Comparison of ENCODE assay signal across 9 mouse cellular contexts in the genomic region with DNA sequence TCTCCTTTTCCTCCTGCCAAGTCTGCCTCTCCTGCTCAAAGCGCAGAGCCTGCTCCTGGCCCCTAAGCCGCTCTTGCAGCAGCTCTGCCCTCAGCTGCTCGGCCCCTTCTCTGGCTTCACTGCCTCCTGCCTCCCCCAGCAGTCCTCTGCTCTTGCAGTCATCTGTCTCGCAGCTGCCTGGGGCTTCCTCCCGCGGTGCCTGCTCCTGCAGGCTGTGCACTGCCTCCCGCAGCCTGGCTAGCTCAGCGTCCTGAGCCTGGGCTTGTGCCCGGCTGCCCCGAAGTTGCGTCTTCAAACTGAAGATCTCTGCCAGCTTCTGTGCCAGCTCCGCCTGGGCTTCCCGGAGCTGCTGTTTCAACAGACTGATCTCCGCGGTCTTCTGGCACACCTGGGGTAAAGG. TPM values are rescaled to one million over a fixed set of nuclear protein-coding genes. Genes with fewer than 3 reads are reported as not detected.
DNase-seq lines count a peak whose midpoint lies in the region; ATAC-seq and TF ChIP-seq lines count a peak whose summit lies in the region.
"Had no signal": no experiment of that assay in that cellular context is flagged by ENCODE, and none has a peak within 500 bp of the region (broad histone marks: within the 10 kb centered on the region; RNA-seq: fewer than 3 reads in every experiment).

No protein-coding gene starts in this region.

- H3K9me3 ChIP-seq in forebrain, embryonic 10.5 days: no peaks in the 10 kb centered on the region
- no peaks in the 10 kb centered on the region for H3K9me3 ChIP-seq in forebrain, embryonic 13.5 days (replicated peaks)
- H3K9me3 ChIP-seq in liver, embryonic 11.5 days (ENCODE audit: control insufficient read depth, low read length): no peaks in the 10 kb centered on the region
- no peaks in the 10 kb centered on the region for H3K9me3 ChIP-seq in embryonic facial prominence, embryonic 14.5 days (ENCODE audit: control insufficient read depth, low read length)
- H3K9me3 ChIP-seq in kidney, embryonic 14.5 days (ENCODE audit: control insufficient read depth, low read length): no peaks in the 10 kb centered on the region

- DNase-seq in forebrain, embryonic 10.5 days (ENCODE audit: extremely low spot score, low spot score): no peak
- peak; percentile 66 for DNase-seq in liver, adult 2 months (ENCODE audit: extremely low read depth, low read depth, low spot score)
- DNase-seq in liver, embryonic 11.5 days (ENCODE audit: low spot score): no peak
- DNase-seq in embryonic facial prominence, embryonic 14.5 days (ENCODE audit: low spot score): peak; percentile 59
- peak; percentile 69 for DNase-seq in thymus, adult 2 months
- no peak for DNase-seq in retina, embryonic 14.5 days (ENCODE audit: low spot score)
- DNase-seq: kidney, adult 8-10 months had no signal

- WGBS in forebrain, embryonic 10.5 days: 57% methylated on average over 15 of the region's 15 CpGs
- WGBS in forebrain, embryonic 13.5 days: 62% methylated on average over 15 of the region's 15 CpGs
- WGBS in liver, adult 2 months: 46% methylated on average over 15 of the region's 15 CpGs
- 56% methylated on average over 15 of the region's 15 CpGs for WGBS in liver, embryonic 11.5 days
- 51% methylated on average over 15 of the region's 15 CpGs for WGBS in embryonic facial prominence, embryonic 14.5 days
- WGBS in thymus, adult 2 months: 2% methylated on average over 15 of the region's 15 CpGs
- WGBS in kidney, embryonic 14.5 days: 63% methylated on average over 15 of the region's 15 CpGs

- H3K27ac ChIP-seq in forebrain, embryonic 10.5 days: peak overlapping the region; percentile 62; the same call in 1 of the 2 replicates
- no peak overlapping the region for H3K27ac ChIP-seq in forebrain, embryonic 13.5 days
- H3K27ac ChIP-seq in liver, adult 2 months (replicated peaks; ENCODE audit: insufficient read depth, low read depth, low read length): no peak overlapping the region
- H3K27ac ChIP-seq in liver, embryonic 11.5 days (ENCODE audit: low read depth, low read length): no peak overlapping the region
- H3K27ac ChIP-seq in embryonic facial prominence, embryonic 14.5 days (replicated peaks; ENCODE audit: low read depth, low read length): peak overlapping the region; percentile 55; the same call in 1 of the 2 replicates
- H3K27ac ChIP-seq in thymus, adult 2 months (ENCODE audit: control insufficient read depth, insufficient read depth, low read length): peak overlapping the region; percentile 92
- no peak overlapping the region for H3K27ac ChIP-seq in kidney, embryonic 14.5 days (ENCODE audit: low read depth, low read length)

- H3K4me2 ChIP-seq in forebrain, embryonic 13.5 days: no peak overlapping the region
- H3K4me2 ChIP-seq in liver, embryonic 11.5 days: no peak overlapping the region
- H3K4me2 ChIP-seq in embryonic facial prominence, embryonic 14.5 days (ENCODE audit: low read depth, low read length): no peak overlapping the region
- H3K4me2 ChIP-seq in kidney, embryonic 14.5 days (replicated peaks; ENCODE audit: low read depth, low read length): no peak overlapping the region

- TF ChIP-seq POLR2A in liver, adult 2 months (IDR thresholded peaks at IDR 0.05; ENCODE audit: extremely low read depth, insufficient read depth, low read length): no peak
- TF ChIP-seq POLR2A in thymus, adult 2 months (IDR thresholded peaks at IDR 0.05; ENCODE audit: control insufficient read depth, extremely low read depth, insufficient read depth, low read length, poor library complexity): peak; percentile 37; the same call in 1 of the 2 replicates

- H3K27me3 ChIP-seq in forebrain, embryonic 10.5 days (ENCODE audit: poor library complexity, severe bottlenecking): 0 out of 2 replicates have a peak, but pooled peaks cover 12% of the 10 kb centered on the region
- no peaks in the 10 kb centered on the region for H3K27me3 ChIP-seq in forebrain, embryonic 13.5 days
- H3K27me3 ChIP-seq in liver, adult 2 months (ENCODE audit: control insufficient read depth, insufficient read depth, low read length): no peaks in the 10 kb centered on the region
- 0 out of 2 replicates have a peak, but pooled peaks cover 3% of the 10 kb centered on the region for H3K27me3 ChIP-seq in liver, embryonic 11.5 days (replicated peaks; ENCODE audit: control insufficient read depth, insufficient read depth, low read length)
- H3K27me3 ChIP-seq in embryonic facial prominence, embryonic 14.5 days (replicated peaks; ENCODE audit: control insufficient read depth, insufficient read depth, low read length): no peaks in the 10 kb centered on the region
- H3K27me3 ChIP-seq in thymus, adult 2 months (ENCODE audit: control insufficient read depth, insufficient read depth, low read length): no peaks in the 10 kb centered on the region
- no peaks in the 10 kb centered on the region for H3K27me3 ChIP-seq in kidney, embryonic 14.5 days (ENCODE audit: control insufficient read depth, insufficient read depth, low read length)

- H3K79me2 ChIP-seq in liver, adult 2 months (ENCODE audit: control insufficient read depth, insufficient read depth, low read length): no peaks in the 10 kb centered on the region

- no peak overlapping the region for H3K9ac ChIP-seq in forebrain, embryonic 13.5 days
- H3K9ac ChIP-seq in liver, adult 2 months (ENCODE audit: low read depth, low read length): no peak overlapping the region
- H3K9ac ChIP-seq in liver, embryonic 11.5 days (ENCODE audit: low read depth, low read length): no peak overlapping the region
- peak overlapping the region; percentile 15; the same call in 1 of the 2 replicates for H3K9ac ChIP-seq in embryonic facial prominence, embryonic 14.5 days (ENCODE audit: low read depth, low read length)
- no peak overlapping the region for H3K9ac ChIP-seq in kidney, embryonic 14.5 days (ENCODE audit: low read depth, low read length)

- no peak overlapping the region for H3K4me3 ChIP-seq in forebrain, embryonic 10.5 days
- no peak overlapping the region for H3K4me3 ChIP-seq in forebrain, embryonic 13.5 days
- H3K4me3 ChIP-seq in liver, adult 2 months (ENCODE audit: insufficient read depth, low read depth, low read length): no peak overlapping the region
- no peak overlapping the region for H3K4me3 ChIP-seq in liver, embryonic 11.5 days (ENCODE audit: low read depth, low read length)
- no peak overlapping the region for H3K4me3 ChIP-seq in embryonic facial prominence, embryonic 14.5 days (ENCODE audit: low read depth, low read length)
- H3K4me3 ChIP-seq in thymus, adult 2 months (ENCODE audit: control insufficient read depth, insufficient read depth, low read length): peak overlapping the region; percentile 54
- no peak overlapping the region for H3K4me3 ChIP-seq in kidney, embryonic 14.5 days (ENCODE audit: low read length)

- H3K4me1 ChIP-seq in forebrain, embryonic 10.5 days: peaks cover 40% of the 10 kb centered on the region
- peaks cover 5% of the 10 kb centered on the region for H3K4me1 ChIP-seq in forebrain, embryonic 13.5 days
- H3K4me1 ChIP-seq in liver, adult 2 months (ENCODE audit: control insufficient read depth, insufficient read depth, low read length): no peaks in the 10 kb centered on the region
- H3K4me1 ChIP-seq in liver, embryonic 11.5 days (replicated peaks; ENCODE audit: control insufficient read depth, insufficient read depth, low read length): peaks cover 13% of the 10 kb centered on the region; the same call in 1 of the 2 replicates
- H3K4me1 ChIP-seq in embryonic facial prominence, embryonic 14.5 days (ENCODE audit: control insufficient read depth, insufficient read depth, low read length): peaks cover 9% of the 10 kb centered on the region; the same call in 1 of the 2 replicates
- H3K4me1 ChIP-seq in thymus, adult 2 months (replicated peaks; ENCODE audit: control insufficient read depth, insufficient read depth, low read length): peaks cover 78% of the 10 kb centered on the region
- H3K4me1 ChIP-seq in kidney, embryonic 14.5 days (ENCODE audit: control insufficient read depth, insufficient read depth, low read length): peaks cover 25% of the 10 kb centered on the region; the same call in 1 of the 2 replicates

- H3K36me3 ChIP-seq in forebrain, embryonic 10.5 days (replicated peaks): peaks cover 43% of the 10 kb centered on the region
- 0 out of 2 replicates have a peak, but pooled peaks cover 3% of the 10 kb centered on the region for H3K36me3 ChIP-seq in forebrain, embryonic 13.5 days (ENCODE audit: poor library complexity, severe bottlenecking)
- no peaks in the 10 kb centered on the region for H3K36me3 ChIP-seq in liver, adult 2 months (ENCODE audit: control insufficient read depth, insufficient read depth, low read length)
- H3K36me3 ChIP-seq in liver, embryonic 11.5 days (ENCODE audit: control insufficient read depth, insufficient read depth, low read length): peaks cover 6% of the 10 kb centered on the region
- H3K36me3 ChIP-seq in embryonic facial prominence, embryonic 14.5 days (ENCODE audit: control insufficient read depth, insufficient read depth, low read length): peaks cover 24% of the 10 kb centered on the region; the same call in 1 of the 2 replicates
- no peaks in the 10 kb centered on the region for H3K36me3 ChIP-seq in thymus, adult 2 months (ENCODE audit: control insufficient read depth, insufficient read depth, low read length)
- peaks cover 26% of the 10 kb centered on the region; the same call in 1 of the 2 replicates for H3K36me3 ChIP-seq in kidney, embryonic 14.5 days (ENCODE audit: control insufficient read depth, insufficient read depth, low read length)

- no peak for ATAC-seq in forebrain, embryonic 13.5 days
- no peak for ATAC-seq in liver, embryonic 11.5 days (replicated peaks; ENCODE audit: low FRiP score)
- ATAC-seq in embryonic facial prominence, embryonic 14.5 days (ENCODE audit: low read depth): peak; percentile 39; the same call in 1 of the 2 replicates
- ATAC-seq in kidney, embryonic 14.5 days (ENCODE audit: low FRiP score, low TSS enrichment): no peak

- TF ChIP-seq CTCF in liver, adult 2 months (IDR thresholded peaks at IDR 0.05; ENCODE audit: low read depth, low read length): no peak
- 0 out of 2 replicates have a peak, but pooled peaks have one; percentile 40 for TF ChIP-seq CTCF in thymus, adult 2 months (IDR thresholded peaks at IDR 0.05; ENCODE audit: borderline replicate concordance, control insufficient read depth, extremely low read depth, insufficient read depth, low read length, poor library complexity)

RNA-seq across cellular contexts. Expression of a gene that starts 6.9 kb away (rescaled TPM):
- 19.4 and 21.1 TPM in 2 replicates for polyA plus RNA-seq in forebrain, embryonic 10.5 days (2016; fragmentation: Nextera tagmentation; extraction: Ambion mirVana)
- 7.7 and 8.4 TPM in 2 replicates for polyA plus RNA-seq in forebrain, embryonic 13.5 days (2015; fragmentation: Nextera tagmentation; extraction: Ambion mirVana)
- total RNA-seq in liver, adult 2 months (2014; rRNA removed): 1.6 and 2.4 TPM in 2 replicates
- polyA plus RNA-seq in liver, adult 2 months (2012; rRNA removed): 5.7 and 6.4 TPM in 2 replicates
- 7.2 and 7.9 TPM in 2 replicates for polyA plus RNA-seq in liver, embryonic 11.5 days (2014; fragmentation: Nextera tagmentation; extraction: Ambion mirVana)
- 32.1 and 37.8 TPM in 2 replicates for polyA plus RNA-seq in embryonic facial prominence, embryonic 14.5 days (2014; fragmentation: Nextera tagmentation; extraction: Ambion mirVana)
- polyA plus RNA-seq in thymus, adult 2 months (2012; rRNA removed): 22.7 and 25.5 TPM in 2 replicates
- polyA plus RNA-seq in kidney, embryonic 14.5 days (2014; fragmentation: Nextera tagmentation; extraction: Ambion mirVana): 18.5 and 22.6 TPM in 2 replicates

RNA-seq across cellular contexts. Expression of a gene that starts 7.0 kb away (rescaled TPM):
- 1.6 and 2.0 TPM in 2 replicates for polyA plus RNA-seq in forebrain, embryonic 10.5 days (2016; fragmentation: Nextera tagmentation; extraction: Ambion mirVana)
- 0.44 and 0.54 TPM in 2 replicates for polyA plus RNA-seq in forebrain, embryonic 13.5 days (2015; fragmentation: Nextera tagmentation; extraction: Ambion mirVana)
- total RNA-seq in liver, adult 2 months (2014; rRNA removed): 1.3 and 1.7 TPM in 2 replicates
- polyA plus RNA-seq in liver, adult 2 months (2012; rRNA removed): 10.3 and 10.9 TPM in 2 replicates
- 1.3 and 1.5 TPM in 2 replicates for polyA plus RNA-seq in liver, embryonic 11.5 days (2014; fragmentation: Nextera tagmentation; extraction: Ambion mirVana)
- 2.8 and 3.3 TPM in 2 replicates for polyA plus RNA-seq in embryonic facial prominence, embryonic 14.5 days (2014; fragmentation: Nextera tagmentation; extraction: Ambion mirVana)
- polyA plus RNA-seq in thymus, adult 2 months (2012; rRNA removed): 15.8 and 16.6 TPM in 2 replicates
- polyA plus RNA-seq in kidney, embryonic 14.5 days (2014; fragmentation: Nextera tagmentation; extraction: Ambion mirVana): 2.4 and 3.8 TPM in 2 replicates

RNA-seq across cellular contexts. Expression of a gene that starts 8.1 kb away (rescaled TPM):
- polyA plus RNA-seq in forebrain, embryonic 10.5 days (2016; fragmentation: Nextera tagmentation; extraction: Ambion mirVana): 37.2 and 39.1 TPM in 2 replicates
- polyA plus RNA-seq in forebrain, embryonic 13.5 days (2015; fragmentation: Nextera tagmentation; extraction: Ambion mirVana): 53.8 and 61.2 TPM in 2 replicates
- 8.9 and 10.3 TPM in 2 replicates for total RNA-seq in liver, adult 2 months (2014; rRNA removed)
- 44.9 and 46.6 TPM in 2 replicates for polyA plus RNA-seq in liver, adult 2 months (2012; rRNA removed)
- 47.8 and 52.2 TPM in 2 replicates for polyA plus RNA-seq in liver, embryonic 11.5 days (2014; fragmentation: Nextera tagmentation; extraction: Ambion mirVana)
- 44.2 and 50.4 TPM in 2 replicates for polyA plus RNA-seq in embryonic facial prominence, embryonic 14.5 days (2014; fragmentation: Nextera tagmentation; extraction: Ambion mirVana)
- 123 and 125 TPM in 2 replicates for polyA plus RNA-seq in thymus, adult 2 months (2012; rRNA removed)
- polyA plus RNA-seq in kidney, embryonic 14.5 days (2014; fragmentation: Nextera tagmentation; extraction: Ambion mirVana): 38.9 and 48.7 TPM in 2 replicates

RNA-seq across cellular contexts. Expression of a gene that starts 24.2 kb away (rescaled TPM):
- 273 and 279 TPM in 2 replicates for polyA plus RNA-seq in forebrain, embryonic 10.5 days (2016; fragmentation: Nextera tagmentation; extraction: Ambion mirVana)
- polyA plus RNA-seq in forebrain, embryonic 13.5 days (2015; fragmentation: Nextera tagmentation; extraction: Ambion mirVana): 123 and 141 TPM in 2 replicates
- total RNA-seq in liver, adult 2 months (2014; rRNA removed): 26.4 and 29.4 TPM in 2 replicates
- polyA plus RNA-seq in liver, adult 2 months (2012; rRNA removed): 31.4 and 33.8 TPM in 2 replicates
- polyA plus RNA-seq in liver, embryonic 11.5 days (2014; fragmentation: Nextera tagmentation; extraction: Ambion mirVana): 347 and 349 TPM in 2 replicates
- 158 and 162 TPM in 2 replicates for polyA plus RNA-seq in embryonic facial prominence, embryonic 14.5 days (2014; fragmentation: Nextera tagmentation; extraction: Ambion mirVana)
- 69.3 and 70.8 TPM in 2 replicates for polyA plus RNA-seq in thymus, adult 2 months (2012; rRNA removed)
- 211 and 264 TPM in 2 replicates for polyA plus RNA-seq in kidney, embryonic 14.5 days (2014; fragmentation: Nextera tagmentation; extraction: Ambion mirVana)

RNA-seq across cellular contexts. Expression of a gene that starts 37.1 kb away (rescaled TPM):
- polyA plus RNA-seq in forebrain, embryonic 10.5 days (2016; fragmentation: Nextera tagmentation; extraction: Ambion mirVana): 597 and 634 TPM in 2 replicates
- 585 and 646 TPM in 2 replicates for polyA plus RNA-seq in forebrain, embryonic 13.5 days (2015; fragmentation: Nextera tagmentation; extraction: Ambion mirVana)
- 96.9 and 104 TPM in 2 replicates for total RNA-seq in liver, adult 2 months (2014; rRNA removed)
- 103 and 105 TPM in 2 replicates for polyA plus RNA-seq in liver, adult 2 months (2012; rRNA removed)
- polyA plus RNA-seq in liver, embryonic 11.5 days (2014; fragmentation: Nextera tagmentation; extraction: Ambion mirVana): 552 and 577 TPM in 2 replicates
- polyA plus RNA-seq in embryonic facial prominence, embryonic 14.5 days (2014; fragmentation: Nextera tagmentation; extraction: Ambion mirVana): 433 and 475 TPM in 2 replicates
- polyA plus RNA-seq in thymus, adult 2 months (2012; rRNA removed): 533 and 863 TPM in 2 replicates
- 628 and 680 TPM in 2 replicates for polyA plus RNA-seq in kidney, embryonic 14.5 days (2014; fragmentation: Nextera tagmentation; extraction: Ambion mirVana)

Comparison
In these comparisons a context has a peak if more than half of its experiments do, and no peak if none do; other contexts are left out.
1. DNase-seq: peak in liver, adult 2 months (single experiment), embryonic facial prominence, embryonic 14.5 days (single experiment) and thymus, adult 2 months (single experiment); none in forebrain, embryonic 10.5 days (single experiment), liver, embryonic 11.5 days (single experiment) and retina, embryonic 14.5 days (single experiment).
2. H3K27ac ChIP-seq: peak in forebrain, embryonic 10.5 days (single experiment), embryonic facial prominence, embryonic 14.5 days (single experiment) and thymus, adult 2 months (single experiment); none in forebrain, embryonic 13.5 days (single experiment), liver, adult 2 months (single experiment), liver, embryonic 11.5 days (single experiment) and kidney, embryonic 14.5 days (single experiment).